Mouse (Mus musculus) kidney, adult 2 months (tissue): ENCODE measurements around the gene Bcr. TPM values are rescaled to one million over a fixed set of nuclear protein-coding genes. Genes with fewer than 3 reads are reported as not detected.

Source experiments
- DNase-seq: peaks from one replicate; pipeline ENCODE4 v3.0.0; 2021
- H3K27ac ChIP-seq: fragments of 200-500 bp; 2 replicates; pipeline ENCODE4 v1.5.1; 2012; ENCODE audit warnings: low read depth, low read length, control low read depth, inconsistent platforms; ENCODE audit not compliant: insufficient read depth
- H3K27me3 ChIP-seq: fragments of 200-500 bp; replicated peaks from 2 replicates; pipeline ENCODE4 v1.6.1; 2012; ENCODE audit warnings: mild to moderate bottlenecking, moderate library complexity, low read length, inconsistent platforms; ENCODE audit not compliant: control insufficient read depth, insufficient read depth
- H3K36me3 ChIP-seq: fragments of 200-500 bp; 2 replicates; pipeline ENCODE4 v1.6.1; 2012; ENCODE audit warnings: mild to moderate bottlenecking, moderate library complexity, low read length, inconsistent platforms; ENCODE audit not compliant: control insufficient read depth, insufficient read depth
- H3K4me1 ChIP-seq: fragments of 200-500 bp; 2 replicates; pipeline ENCODE4 v1.6.1; 2011; ENCODE audit warnings: low read length; ENCODE audit not compliant: control insufficient read depth, insufficient read depth
- H3K4me3 ChIP-seq: fragments of 200-500 bp; 2 replicates; pipeline ENCODE4 v1.5.1; 2011; ENCODE audit warnings: mild to moderate bottlenecking, low read depth, low read length, control low read depth; ENCODE audit not compliant: insufficient read depth
- CTCF ChIP-seq: fragments of 200-500 bp; conservative IDR thresholded peaks from 2 replicates; pipeline ENCODE4 v1.5.1; 2011; ENCODE audit warnings: low read depth, mild to moderate bottlenecking, control low read depth, low read length, moderate library complexity, mixed read lengths; ENCODE audit not compliant: insufficient read depth, insufficient read length
- POLR2A ChIP-seq: fragments of 200-500 bp; IDR thresholded peaks from one replicate; pipeline ENCODE4 v1.6.1; 2011; ENCODE audit warnings: low read depth, low read length, control low read depth
- WGBS: fragments of 180-500 bp; shearing (Covaris S2); methylation state at CpG from one replicate; pipeline ENCODE4 v1.1.7; 2018; 5-methylcytosine and 5-hydroxymethylcytosine counted together
- polyA plus RNA-seq: library from polyadenylated mRNA; depleted of rRNA; stranded (reverse); fragments of >200 nt; gene quantifications from 2 replicates; pipeline ENCODE4 v1.2.3, GENCODE M21; 2012

Bcr gene
- polyA plus RNA-seq, 1 experiment: 28.7 TPM

DNA sequence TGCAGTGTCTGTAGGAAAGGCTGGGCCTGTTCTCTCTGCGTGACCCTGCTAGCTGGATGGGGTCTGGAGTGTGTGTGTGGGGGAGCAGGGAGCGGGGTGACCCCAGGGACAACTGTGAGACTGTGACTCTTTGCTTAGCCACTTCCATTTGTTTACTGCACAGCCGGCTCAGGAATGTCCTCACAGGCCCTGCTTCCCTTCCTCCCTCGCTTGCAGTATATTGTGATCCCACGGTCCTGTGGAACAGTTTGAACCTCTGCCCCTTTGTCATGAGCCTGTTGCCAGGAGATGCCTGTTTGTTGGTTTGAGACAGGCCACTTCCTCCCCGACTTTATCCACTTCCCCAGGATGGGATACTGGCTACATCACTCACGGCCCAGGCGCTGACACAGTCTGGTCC, 116.1 kb downstream of the Bcr start:
- no peak overlapping the region; the same call in 1 of the 2 replicates for H3K27ac ChIP-seq
- H3K27me3 ChIP-seq: no peaks in the 10 kb centered on the region
- WGBS: 63% methylated on average over 8 of the region's 8 CpGs
- 0 out of 2 replicates have a peak, but pooled peaks cover 5% of the 10 kb centered on the region for H3K4me1 ChIP-seq
- no peak for TF ChIP-seq CTCF
- no peak for TF ChIP-seq POLR2A
- DNase-seq: peak; percentile 53
- no peak overlapping the region for H3K4me3 ChIP-seq
- H3K36me3 ChIP-seq: no peaks in the 10 kb centered on the region; the same call in 1 of the 2 replicates

DNA sequence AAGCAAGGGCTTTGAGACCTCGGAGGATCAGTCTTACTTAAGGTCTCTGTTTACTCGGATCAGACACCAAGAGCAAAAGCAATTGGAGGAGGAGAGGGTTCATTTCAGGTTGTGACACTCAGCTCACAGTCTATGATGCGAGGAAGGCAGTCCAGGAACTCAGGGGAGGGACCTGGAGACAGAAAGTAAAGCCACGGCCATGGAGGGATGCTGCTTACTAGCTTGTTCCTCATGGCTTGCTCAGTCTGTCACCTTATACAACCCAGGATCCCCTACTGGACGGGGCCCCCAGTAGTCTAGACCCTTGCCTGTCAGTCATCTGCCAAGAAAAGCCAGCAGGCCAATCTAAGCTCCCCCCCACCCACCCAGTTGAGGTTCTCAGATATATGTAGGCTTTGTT, 118.5 kb downstream of the Bcr start:
- Histone ChIP-seq H3K36me3 (no peaks in the 10 kb centered on the region; the same call in 1 of the 2 replicates), H3K27me3 (no peaks in the 10 kb centered on the region), H3K4me3 (no peak overlapping the region), H3K27ac (no peak overlapping the region), H3K4me1 (no peaks in the 10 kb centered on the region)
- TF ChIP-seq CTCF (no peak), POLR2A (no peak)
- whole genome bisulfite sequencing: 90% methylated on average over 5 of the region's 5 CpGs
- no peak for DNase-seq

DNA sequence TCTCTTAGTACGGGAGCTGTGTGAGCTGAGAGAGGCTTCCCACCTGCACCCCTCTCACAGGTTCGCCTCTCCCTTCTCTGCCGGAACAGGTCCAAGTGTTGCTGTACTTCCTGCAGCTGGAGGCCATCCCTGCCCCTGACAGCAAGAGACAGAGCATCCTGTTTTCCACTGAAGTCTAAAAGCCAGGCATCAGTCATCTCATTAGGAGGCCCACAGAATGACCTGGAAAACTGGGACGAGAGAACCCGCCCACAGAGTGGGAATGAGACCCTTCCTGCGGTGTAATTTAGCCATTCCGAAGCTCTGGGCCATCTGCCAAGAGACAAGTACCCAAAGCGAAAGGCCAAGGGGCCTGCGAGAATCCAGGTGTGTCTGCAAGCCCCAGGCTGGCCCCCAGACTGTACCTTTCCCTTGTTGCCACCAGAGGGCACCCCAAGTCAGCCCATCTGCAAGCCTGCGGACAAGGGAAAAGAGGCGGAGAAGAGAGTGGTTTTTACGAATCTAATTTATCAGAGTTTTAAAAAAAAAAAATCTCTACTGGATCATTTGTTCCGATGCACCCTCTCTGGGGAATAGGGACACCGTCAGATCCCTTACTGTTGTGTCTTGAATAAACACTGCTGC, 121.9 kb downstream of the Bcr start:
- 22% methylated on average over 14 of the region's 14 CpGs for WGBS
- TF ChIP-seq CTCF: peak; percentile 81
- TF ChIP-seq POLR2A: no peak
- Histone ChIP-seq H3K27ac (no peak overlapping the region), H3K27me3 (no peaks in the 10 kb centered on the region), H3K36me3 (no peaks in the 10 kb centered on the region; the same call in 1 of the 2 replicates), H3K4me1 (no peaks in the 10 kb centered on the region), H3K4me3 (no peak overlapping the region)
- peak; percentile 75 for DNase-seq

DNA sequence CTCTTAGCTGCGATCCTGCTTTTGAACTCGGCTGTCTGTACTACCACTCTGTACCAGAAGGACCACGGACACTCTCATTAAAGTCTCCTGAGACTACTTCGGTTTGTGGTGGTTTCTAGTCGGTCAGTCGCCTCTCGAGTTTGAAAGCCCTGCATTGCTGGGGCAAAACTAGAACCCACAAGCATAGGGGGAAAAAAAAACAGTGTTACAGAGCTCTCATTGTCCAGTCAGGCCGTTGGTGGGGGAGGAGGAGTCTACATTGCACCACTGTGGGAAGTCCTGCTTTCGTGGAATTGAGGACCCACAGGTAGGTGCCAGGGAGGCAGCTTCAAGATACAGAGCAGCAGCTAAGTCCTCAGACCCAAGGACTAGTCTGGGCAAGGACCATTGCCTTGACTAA, 124.4 kb downstream of the Bcr start:
- WGBS: 88% methylated on average over 9 of the region's 9 CpGs
- Histone ChIP-seq H3K4me1 (no peaks in the 10 kb centered on the region), H3K36me3 (no peaks in the 10 kb centered on the region), H3K27me3 (no peaks in the 10 kb centered on the region), H3K4me3 (no peak overlapping the region), H3K27ac (no peak overlapping the region)
- no peak for DNase-seq
- TF ChIP-seq POLR2A (no peak), CTCF (no peak)

DNA sequence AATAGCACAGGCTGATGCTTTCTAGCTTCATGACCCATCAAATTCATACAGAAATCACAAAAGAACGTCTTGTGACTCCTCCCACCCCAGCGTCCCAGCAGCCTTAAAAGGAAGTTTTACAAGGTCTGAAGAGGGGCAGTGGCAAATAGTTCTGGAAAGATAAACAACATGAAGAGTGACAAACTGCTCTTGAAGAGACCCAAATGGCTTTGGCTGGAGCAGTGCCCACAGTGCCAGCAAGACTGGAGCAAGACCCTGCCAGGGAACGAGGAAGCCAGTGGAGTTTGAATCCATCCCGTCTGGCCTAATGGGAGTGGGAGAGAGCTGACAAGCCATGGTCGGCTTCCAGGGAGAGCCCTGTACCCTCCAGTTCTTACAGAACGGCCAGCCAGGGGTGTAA, 126.2 kb downstream of the Bcr start:
- Histone ChIP-seq H3K27me3 (no peaks in the 10 kb centered on the region), H3K4me1 (no peaks in the 10 kb centered on the region), H3K4me3 (no peak overlapping the region), H3K36me3 (no peaks in the 10 kb centered on the region), H3K27ac (no peak overlapping the region)
- 36% methylated on average over 6 of the region's 6 CpGs for WGBS
- no peak for TF ChIP-seq CTCF
- TF ChIP-seq POLR2A: no peak
- DNase-seq: no peak

DNA sequence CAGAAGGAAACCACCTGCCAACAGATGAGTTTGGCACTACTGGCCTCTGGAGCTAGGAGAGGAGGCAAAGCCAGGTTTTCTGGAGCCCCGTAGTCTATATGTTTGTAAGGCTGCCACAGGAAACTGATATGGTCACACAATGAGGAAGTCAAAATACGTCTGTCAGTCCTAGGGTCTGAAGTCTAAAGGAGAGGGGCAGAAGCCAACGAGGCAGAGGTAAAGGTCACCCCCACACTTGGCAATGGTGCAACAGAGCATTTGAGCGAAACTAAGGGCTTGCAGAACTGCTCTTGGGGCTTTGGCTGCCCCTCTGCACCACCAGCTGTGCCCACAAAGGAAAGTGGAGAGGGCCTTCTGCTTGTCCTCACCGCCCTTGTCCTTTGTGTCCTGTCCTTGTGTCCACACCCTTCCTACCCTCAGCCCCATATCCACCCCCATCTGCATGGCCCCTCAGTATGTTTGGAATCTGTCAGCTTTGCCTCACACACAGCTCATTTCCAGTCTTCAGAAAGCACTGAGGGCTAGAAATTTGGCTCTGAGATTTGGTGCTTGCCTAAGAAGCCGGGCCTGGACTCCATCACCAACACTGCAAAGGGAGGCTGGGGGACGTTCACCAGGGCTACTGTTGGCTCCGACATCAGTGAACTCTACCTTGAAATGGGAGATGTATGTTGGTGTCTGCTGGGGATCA, 127.1 kb downstream of the Bcr start:
- no peak for DNase-seq
- Histone ChIP-seq H3K4me1 (no peaks in the 10 kb centered on the region), H3K4me3 (no peak overlapping the region), H3K27me3 (no peaks in the 10 kb centered on the region), H3K36me3 (no peaks in the 10 kb centered on the region), H3K27ac (no peak overlapping the region)
- WGBS: 57% methylated on average over 8 of the region's 8 CpGs
- no peak for TF ChIP-seq CTCF
- no peak for TF ChIP-seq POLR2A

DNA sequence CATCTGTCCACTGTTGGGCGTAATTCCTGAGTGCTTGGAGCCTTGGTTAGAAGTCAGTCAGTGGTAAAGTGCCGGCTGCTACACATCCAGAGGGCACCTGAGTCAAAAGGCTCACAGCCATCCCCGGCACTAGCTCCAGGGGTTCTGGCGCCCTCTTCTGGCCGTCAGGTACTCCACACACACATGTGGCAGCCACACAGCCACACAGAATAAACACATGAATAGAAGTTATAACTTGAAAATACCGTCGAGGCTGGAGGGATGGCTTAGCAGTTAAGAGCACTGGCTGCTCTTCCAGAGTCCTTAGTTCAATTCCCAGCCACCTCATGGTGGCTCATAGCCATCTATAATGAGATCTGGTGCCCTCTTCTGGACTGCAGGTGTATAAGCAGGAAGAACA, 131.3 kb downstream of the Bcr start:
- Histone ChIP-seq H3K4me1 (no peaks in the 10 kb centered on the region), H3K27ac (no peak overlapping the region), H3K4me3 (no peak overlapping the region), H3K27me3 (no peaks in the 10 kb centered on the region), H3K36me3 (no peaks in the 10 kb centered on the region)
- no peak for DNase-seq
- TF ChIP-seq POLR2A (no peak), CTCF (peak; percentile 18; the same call in 1 of the 2 replicates)
- WGBS: 54% methylated on average over 7 of the region's 7 CpGs
